Mouse (Mus musculus): ENCODE measurements around the gene Spa17. TPM values are rescaled to one million over a fixed set of nuclear protein-coding genes. Genes with fewer than 3 reads are reported as not detected.

The Spa17 gene
- polyA plus RNA-seq, 1 experiment from 2014 or later, result 7.3 TPM

DNA sequence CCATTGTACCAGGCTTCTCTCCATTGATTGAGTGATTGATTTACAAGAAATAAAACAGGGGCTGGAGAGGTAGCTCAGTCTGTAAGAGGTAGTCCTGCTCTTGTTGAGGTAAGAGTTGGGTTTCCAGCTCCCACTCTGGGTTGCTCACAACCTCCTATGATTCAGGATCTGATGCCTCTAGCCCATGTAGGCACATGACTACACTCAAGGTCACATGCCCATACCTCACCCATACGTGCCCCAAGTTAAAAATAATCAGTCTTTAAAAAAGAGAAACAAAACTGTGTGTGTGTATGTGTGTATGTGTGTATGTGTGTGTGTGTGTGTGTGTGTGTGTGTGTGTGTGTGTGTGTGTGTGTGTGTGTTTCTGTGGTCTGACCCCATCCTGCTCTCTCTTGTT is 18.0 kb downstream of the Spa17 start:
- H3K27me3 ChIP-seq (ENCODE audit: control insufficient read depth, insufficient read depth, low read length), result no peaks in the 10 kb centered on the region
- ATAC-seq (ENCODE audit: insufficient number of reproducible peaks, insufficient read depth, low FRiP score, low read depth), result no peak
- H3K9me3 ChIP-seq (ENCODE audit: control insufficient read depth, low read length), result no peaks in the 10 kb centered on the region
- H3K9ac ChIP-seq (ENCODE audit: low read length), result no peak overlapping the region
- no peak overlapping the region for H3K4me3 ChIP-seq (ENCODE audit: control insufficient read depth in 1 of 2, insufficient read depth in 1 of 2, low read depth in 1 of 2, low read length in 2 of 2)
- WGBS, result 52% methylated on average over 1 of the region's 1 CpGs
- no peaks in the 10 kb centered on the region for H3K36me3 ChIP-seq (ENCODE audit: control insufficient read depth, insufficient read depth, low read length)
- H3K27ac ChIP-seq (replicated peaks in 1 of 2; ENCODE audit: control insufficient read depth in 1 of 2, insufficient read depth in 1 of 2, low read depth in 2 of 2, low read length in 2 of 2), result no peak overlapping the region
- H3K4me1 ChIP-seq (ENCODE audit: control insufficient read depth in 2 of 2, insufficient read depth in 2 of 2, low read length in 2 of 2), result no peaks in the 10 kb centered on the region; a peak in 1 of 4 replicates
- H3K4me2 ChIP-seq (ENCODE audit: low read length), result no peak overlapping the region

DNA sequence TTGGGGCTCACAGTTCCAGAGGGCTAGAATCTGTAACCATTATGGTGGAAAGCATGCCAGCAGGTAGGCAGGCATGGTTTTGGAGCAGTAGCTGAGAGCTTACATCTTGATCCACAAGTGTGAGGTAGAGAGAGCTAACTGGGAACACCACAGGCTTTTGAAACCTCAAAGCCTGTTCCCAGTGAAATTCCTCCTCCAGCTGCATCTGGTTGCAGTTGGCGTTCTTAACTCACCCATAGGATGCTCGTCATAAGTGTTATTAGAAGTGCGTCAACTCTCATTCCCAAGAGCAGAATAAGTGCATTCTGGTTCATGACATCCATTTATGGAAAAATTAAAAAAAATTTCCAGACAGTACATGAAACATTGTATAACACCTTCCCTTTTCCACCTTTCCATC is 19.8 kb downstream of the Spa17 start:
- ATAC-seq (ENCODE audit: insufficient number of reproducible peaks, insufficient read depth, low FRiP score, low read depth), result no peak
- H3K9me3 ChIP-seq (ENCODE audit: control insufficient read depth, low read length), result no peaks in the 10 kb centered on the region
- no peaks in the 10 kb centered on the region; a peak in 1 of 4 replicates for H3K4me1 ChIP-seq (ENCODE audit: control insufficient read depth in 2 of 2, insufficient read depth in 2 of 2, low read length in 2 of 2)
- H3K4me2 ChIP-seq (ENCODE audit: low read length), result no peak overlapping the region
- no peaks in the 10 kb centered on the region for H3K27me3 ChIP-seq (ENCODE audit: control insufficient read depth, insufficient read depth, low read length)
- H3K36me3 ChIP-seq (ENCODE audit: control insufficient read depth, insufficient read depth, low read length), result no peaks in the 10 kb centered on the region
- H3K9ac ChIP-seq (ENCODE audit: low read length), result no peak overlapping the region
- 91% methylated on average over 3 of the region's 3 CpGs for WGBS
- no peak overlapping the region for H3K27ac ChIP-seq (replicated peaks in 1 of 2; ENCODE audit: control insufficient read depth in 1 of 2, insufficient read depth in 1 of 2, low read depth in 2 of 2, low read length in 2 of 2)
- H3K4me3 ChIP-seq (ENCODE audit: control insufficient read depth in 1 of 2, insufficient read depth in 1 of 2, low read depth in 1 of 2, low read length in 2 of 2), result no peak overlapping the region

DNA sequence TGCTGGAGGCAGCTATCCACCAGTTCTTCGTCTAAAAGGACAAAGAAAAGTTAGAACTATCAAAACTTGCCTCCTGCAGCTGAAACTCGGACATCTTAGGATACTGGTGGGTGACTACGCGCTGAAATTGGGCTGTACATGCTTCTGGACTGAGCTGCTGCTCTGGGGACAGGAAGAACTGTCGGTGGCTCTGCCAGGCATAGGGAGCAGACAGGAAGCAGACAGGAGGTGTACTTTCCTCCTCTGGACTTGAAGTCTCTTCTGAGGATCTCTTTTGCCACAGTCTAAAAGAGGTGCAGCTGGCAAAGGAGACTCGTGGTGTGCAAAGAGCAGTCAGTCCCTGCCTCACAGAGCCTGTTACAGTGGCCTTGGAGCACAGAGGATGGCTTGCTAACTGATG is 20.9 kb downstream of the Spa17 start:
- Histone ChIP-seq H3K36me3 (ENCODE audit: control insufficient read depth, insufficient read depth, low read length) (no peaks in the 10 kb centered on the region), H3K4me2 (ENCODE audit: low read length) (no peak overlapping the region), H3K4me3 (ENCODE audit: control insufficient read depth in 1 of 2, insufficient read depth in 1 of 2, low read depth in 1 of 2, low read length in 2 of 2) (no peak overlapping the region), H3K27me3 (ENCODE audit: control insufficient read depth, insufficient read depth, low read length) (no peaks in the 10 kb centered on the region), H3K9ac (ENCODE audit: low read length) (no peak overlapping the region), H3K27ac (replicated peaks in 1 of 2; ENCODE audit: control insufficient read depth in 1 of 2, insufficient read depth in 1 of 2, low read depth in 2 of 2, low read length in 2 of 2) (no peak overlapping the region), H3K9me3 (ENCODE audit: control insufficient read depth, low read length) (no peaks in the 10 kb centered on the region), H3K4me1 (ENCODE audit: control insufficient read depth in 2 of 2, insufficient read depth in 2 of 2, low read length in 2 of 2) (no peaks in the 10 kb centered on the region; a peak in 1 of 4 replicates)
- 43% methylated on average over 6 of the region's 6 CpGs for WGBS
- ATAC-seq (ENCODE audit: insufficient number of reproducible peaks, insufficient read depth, low FRiP score, low read depth), result no peak

DNA sequence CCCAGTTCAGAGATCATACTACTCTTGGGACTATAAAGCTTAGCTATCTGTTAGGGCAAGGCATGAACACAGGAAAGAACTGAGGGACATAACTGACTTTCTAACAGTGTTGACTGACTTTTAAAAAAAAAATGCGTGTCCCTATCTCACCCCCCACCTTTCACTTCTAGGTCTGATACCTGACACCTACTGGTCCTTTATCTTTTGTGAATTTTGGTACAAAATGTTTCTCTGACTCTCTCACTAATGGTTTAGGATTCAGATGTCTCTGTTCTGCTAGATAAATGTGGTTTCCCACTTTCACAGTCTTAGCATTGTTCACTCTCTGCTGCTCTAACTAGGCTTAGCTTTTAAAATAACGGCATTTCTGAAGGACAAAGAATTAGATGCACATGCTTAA is 21.5 kb downstream of the Spa17 start:
- Histone ChIP-seq H3K27me3 (ENCODE audit: control insufficient read depth, insufficient read depth, low read length) (no peaks in the 10 kb centered on the region), H3K4me3 (ENCODE audit: control insufficient read depth in 1 of 2, insufficient read depth in 1 of 2, low read depth in 1 of 2, low read length in 2 of 2) (no peak overlapping the region), H3K4me1 (ENCODE audit: control insufficient read depth in 2 of 2, insufficient read depth in 2 of 2, low read length in 2 of 2) (no peaks in the 10 kb centered on the region; a peak in 1 of 4 replicates), H3K4me2 (ENCODE audit: low read length) (no peak overlapping the region), H3K27ac (replicated peaks in 1 of 2; ENCODE audit: control insufficient read depth in 1 of 2, insufficient read depth in 1 of 2, low read depth in 2 of 2, low read length in 2 of 2) (no peak overlapping the region), H3K9ac (ENCODE audit: low read length) (no peak overlapping the region), H3K36me3 (ENCODE audit: control insufficient read depth, insufficient read depth, low read length) (no peaks in the 10 kb centered on the region), H3K9me3 (ENCODE audit: control insufficient read depth, low read length) (no peaks in the 10 kb centered on the region)
- 59% methylated on average over 2 of the region's 2 CpGs for WGBS
- no peak for ATAC-seq (ENCODE audit: insufficient number of reproducible peaks, insufficient read depth, low FRiP score, low read depth)

DNA sequence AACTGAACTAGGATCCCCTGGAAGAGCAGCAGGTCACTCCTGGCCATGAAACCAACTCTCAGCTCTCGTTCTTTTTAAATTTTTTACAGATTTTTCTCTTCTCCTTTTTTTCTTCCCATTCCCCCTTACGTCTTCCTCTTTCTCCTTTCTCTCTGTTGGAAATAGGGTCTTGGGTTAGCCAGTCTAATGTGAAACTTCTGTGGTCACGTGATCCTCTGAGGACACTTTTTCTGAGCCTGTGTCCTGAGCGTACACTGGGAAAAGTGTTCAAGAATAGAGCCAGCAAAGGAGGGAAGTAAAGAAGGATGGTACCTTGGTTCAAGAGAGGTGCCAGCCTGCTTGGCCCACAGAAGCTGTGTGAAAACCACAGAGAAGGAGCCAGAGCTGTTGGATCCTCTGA is 23.1 kb downstream of the Spa17 start:
- no peak overlapping the region for H3K4me2 ChIP-seq (ENCODE audit: low read length)
- no peak overlapping the region for H3K9ac ChIP-seq (ENCODE audit: low read length)
- H3K27me3 ChIP-seq (ENCODE audit: control insufficient read depth, insufficient read depth, low read length), result no peaks in the 10 kb centered on the region
- no peak for ATAC-seq (ENCODE audit: insufficient number of reproducible peaks, insufficient read depth, low FRiP score, low read depth)
- no peaks in the 10 kb centered on the region for H3K9me3 ChIP-seq (ENCODE audit: control insufficient read depth, low read length)
- H3K27ac ChIP-seq (replicated peaks in 1 of 2; ENCODE audit: control insufficient read depth in 1 of 2, insufficient read depth in 1 of 2, low read depth in 2 of 2, low read length in 2 of 2), result no peak overlapping the region
- H3K4me3 ChIP-seq (ENCODE audit: control insufficient read depth in 1 of 2, insufficient read depth in 1 of 2, low read depth in 1 of 2, low read length in 2 of 2), result no peak overlapping the region
- no peaks in the 10 kb centered on the region for H3K36me3 ChIP-seq (ENCODE audit: control insufficient read depth, insufficient read depth, low read length)
- H3K4me1 ChIP-seq (ENCODE audit: control insufficient read depth in 2 of 2, insufficient read depth in 2 of 2, low read length in 2 of 2), result no peaks in the 10 kb centered on the region; a peak in 1 of 4 replicates
- 82% methylated on average over 4 of the region's 4 CpGs for WGBS

DNA sequence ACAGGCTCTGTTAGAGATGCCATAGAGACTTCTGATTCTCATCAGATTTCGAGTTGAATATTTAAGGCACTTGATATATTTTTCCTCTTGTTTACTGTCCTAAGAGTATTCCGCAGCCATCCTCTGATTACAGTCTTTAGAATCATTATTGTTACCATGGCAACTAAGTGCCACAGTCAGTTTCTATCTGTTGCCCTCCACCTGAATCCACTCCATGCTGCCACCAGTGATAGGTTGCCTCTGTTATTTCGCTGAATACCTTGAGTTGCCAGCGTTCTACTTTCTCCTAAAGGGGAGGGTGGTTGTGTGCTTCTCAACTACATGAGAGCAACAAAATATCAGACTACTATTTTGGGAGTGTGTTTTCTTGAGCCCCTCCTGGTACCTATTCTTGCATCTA is 26.8 kb downstream of the Spa17 start:
- ATAC-seq (ENCODE audit: insufficient number of reproducible peaks, insufficient read depth, low FRiP score, low read depth), result no peak
- Histone ChIP-seq H3K4me2 (ENCODE audit: low read length) (no peak overlapping the region), H3K36me3 (ENCODE audit: control insufficient read depth, insufficient read depth, low read length) (no peaks in the 10 kb centered on the region), H3K4me3 (ENCODE audit: control insufficient read depth in 1 of 2, insufficient read depth in 1 of 2, low read depth in 1 of 2, low read length in 2 of 2) (no peak overlapping the region), H3K9ac (ENCODE audit: low read length) (no peak overlapping the region), H3K27ac (replicated peaks in 1 of 2; ENCODE audit: control insufficient read depth in 1 of 2, insufficient read depth in 1 of 2, low read depth in 2 of 2, low read length in 2 of 2) (no peak overlapping the region), H3K4me1 (ENCODE audit: control insufficient read depth in 2 of 2, insufficient read depth in 2 of 2, low read length in 2 of 2) (no peaks in the 10 kb centered on the region), H3K9me3 (ENCODE audit: control insufficient read depth, low read length) (no peaks in the 10 kb centered on the region), H3K27me3 (ENCODE audit: control insufficient read depth, insufficient read depth, low read length) (no peaks in the 10 kb centered on the region)
- 70% methylated on average over 4 of the region's 4 CpGs for WGBS

DNA sequence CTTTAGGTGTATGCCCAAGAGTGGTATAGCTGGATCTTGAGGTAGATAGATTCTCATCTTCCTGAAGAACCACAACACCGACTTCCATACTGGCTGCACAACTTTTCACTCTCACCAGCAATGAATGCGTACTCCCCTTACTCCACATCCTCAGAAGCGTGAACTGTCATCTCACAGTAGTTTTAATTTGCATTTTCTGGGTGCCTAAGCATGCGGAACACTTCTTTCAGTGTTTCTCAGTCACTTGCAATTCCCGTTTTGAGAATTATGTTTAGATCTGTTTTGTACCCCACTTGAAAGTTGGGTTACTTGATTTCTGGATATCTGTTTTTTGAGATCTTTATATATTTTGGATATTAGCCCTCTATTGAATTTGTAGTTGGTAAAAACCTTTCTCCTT is 29.9 kb downstream of the Spa17 start:
- no peak overlapping the region for H3K27ac ChIP-seq (replicated peaks in 1 of 2; ENCODE audit: control insufficient read depth in 1 of 2, insufficient read depth in 1 of 2, low read depth in 2 of 2, low read length in 2 of 2)
- no peak overlapping the region for H3K4me3 ChIP-seq (ENCODE audit: control insufficient read depth in 1 of 2, insufficient read depth in 1 of 2, low read depth in 1 of 2, low read length in 2 of 2)
- 85% methylated on average over 5 of the region's 5 CpGs for WGBS
- H3K4me1 ChIP-seq (ENCODE audit: control insufficient read depth in 2 of 2, insufficient read depth in 2 of 2, low read length in 2 of 2), result no peaks in the 10 kb centered on the region
- no peak for ATAC-seq (ENCODE audit: insufficient number of reproducible peaks, insufficient read depth, low FRiP score, low read depth)
- no peaks in the 10 kb centered on the region for H3K27me3 ChIP-seq (ENCODE audit: control insufficient read depth, insufficient read depth, low read length)
- H3K4me2 ChIP-seq (ENCODE audit: low read length), result no peak overlapping the region
- H3K36me3 ChIP-seq (ENCODE audit: control insufficient read depth, insufficient read depth, low read length), result no peaks in the 10 kb centered on the region
- no peaks in the 10 kb centered on the region for H3K9me3 ChIP-seq (ENCODE audit: control insufficient read depth, low read length)
- H3K9ac ChIP-seq (ENCODE audit: low read length), result no peak overlapping the region

DNA sequence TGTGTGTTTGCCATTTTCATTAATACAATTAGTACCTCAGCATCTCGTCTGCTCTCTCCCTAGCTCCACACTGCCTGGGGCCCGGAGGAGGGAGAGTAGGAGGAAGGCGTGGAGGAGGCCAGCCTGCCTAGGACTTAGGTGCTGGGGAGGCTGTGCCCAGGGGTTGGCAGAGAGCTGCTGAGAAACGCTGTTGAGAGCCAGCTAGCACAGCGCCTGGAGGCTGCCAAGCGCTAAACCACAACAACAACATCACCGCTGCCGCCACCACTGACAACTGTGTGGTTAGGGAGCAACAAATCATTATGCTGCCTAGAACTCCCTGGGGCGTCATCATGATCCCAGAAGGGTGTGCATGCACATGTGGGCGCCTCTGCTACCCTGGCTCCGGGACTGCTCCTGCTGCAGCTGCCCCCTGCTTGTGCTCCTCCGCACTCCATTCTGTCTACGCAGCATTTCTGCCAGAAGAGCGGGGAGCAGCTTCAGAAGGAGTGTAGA is 37.0 kb downstream of the Spa17 start:
- ATAC-seq (ENCODE audit: insufficient number of reproducible peaks, insufficient read depth, low FRiP score, low read depth), result no peak
- Histone ChIP-seq H3K4me3 (ENCODE audit: control insufficient read depth in 1 of 2, insufficient read depth in 1 of 2, low read depth in 1 of 2, low read length in 2 of 2) (0 out of 4 replicates have a peak overlapping the region, but pooled peaks of 1 of the 2 experiments have one; percentile 2), H3K27me3 (ENCODE audit: control insufficient read depth, insufficient read depth, low read length) (no peaks in the 10 kb centered on the region), H3K9ac (ENCODE audit: low read length) (no peak overlapping the region), H3K4me2 (ENCODE audit: low read length) (peak overlapping the region; percentile 47), H3K36me3 (ENCODE audit: control insufficient read depth, insufficient read depth, low read length) (no peaks in the 10 kb centered on the region), H3K4me1 (ENCODE audit: control insufficient read depth in 2 of 2, insufficient read depth in 2 of 2, low read length in 2 of 2) (peaks cover 2 to 6% of the 10 kb centered on the region in 2 experiments; a peak in 1 of 4 replicates), H3K9me3 (ENCODE audit: control insufficient read depth, low read length) (no peaks in the 10 kb centered on the region), H3K27ac (replicated peaks in 1 of 2; ENCODE audit: control insufficient read depth in 1 of 2, insufficient read depth in 1 of 2, low read depth in 2 of 2, low read length in 2 of 2) (no peak overlapping the region)
- 31% methylated on average over 14 of the region's 14 CpGs for WGBS
